Mouse (Mus musculus): ENCODE data around the gene Irf2. TPM values are rescaled to one million over a fixed set of nuclear protein-coding genes. Genes with fewer than 3 reads are reported as not detected.

Irf2 gene
- polyA plus RNA-seq (2021; fragmentation: Nextera tagmentation): 22.9 and 24.0 TPM in 2 replicates
- long read RNA-seq, experiment 1, partial matches to known transcripts: 7 of 10 reads
- long read RNA-seq, experiment 1, other reads (novel, unspliced or antisense): 2 of 10 reads
- long read RNA-seq, experiment 2, partial matches to known transcripts: 3 of 13 reads
- long read RNA-seq, experiment 2, other reads (novel, unspliced or antisense): 5 of 13 reads

DNA sequence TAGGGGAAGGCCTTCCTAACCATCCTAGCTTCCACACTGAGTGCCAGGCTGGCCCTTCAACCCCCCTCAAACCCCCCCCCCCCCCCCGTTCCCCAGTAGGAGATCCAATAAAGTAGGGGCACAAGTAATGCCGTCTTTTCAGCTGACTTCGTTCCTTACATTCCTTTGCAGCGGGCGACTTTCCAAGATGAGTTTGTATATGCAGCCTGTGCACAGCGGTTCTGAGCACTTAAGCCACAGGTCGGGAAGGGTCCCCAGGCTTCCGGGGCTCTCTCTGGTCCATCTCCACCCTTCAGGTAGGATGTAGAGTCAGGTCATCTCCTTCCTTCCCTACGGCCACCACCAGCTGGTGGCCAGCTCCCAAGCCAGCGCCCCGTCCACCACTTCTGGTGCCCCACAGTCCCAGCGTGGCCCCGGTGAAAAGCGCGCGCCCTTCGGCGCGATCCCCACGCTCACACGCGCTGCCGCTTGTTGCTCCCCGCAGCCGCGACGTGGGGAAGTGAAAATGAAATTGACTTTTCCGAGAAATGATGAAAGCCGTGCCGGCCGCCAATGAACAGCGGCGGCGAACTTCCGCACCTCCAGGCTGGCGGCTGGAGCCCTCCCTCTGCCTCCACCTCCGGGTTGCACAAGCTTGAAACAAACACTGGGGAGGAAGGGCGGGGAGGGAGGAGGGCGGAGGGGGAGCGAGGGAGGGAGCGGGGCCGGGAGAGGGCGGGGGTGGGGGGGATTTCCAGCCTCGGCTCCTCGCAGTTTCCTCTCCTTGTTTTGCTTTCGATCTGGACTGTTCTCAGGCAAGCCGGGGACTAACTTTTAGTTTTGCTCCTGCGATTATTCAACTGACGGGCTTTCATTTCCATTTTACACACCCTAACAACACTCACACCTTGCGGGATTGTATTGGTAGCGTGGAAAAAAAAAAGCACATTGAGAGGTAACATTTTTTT, at the start of gene Irf2:
TSS of gene Irf2 (plus strand) at position 730 of the 947 bp plus-strand sequence.

Other genes with a start within 250 kb of the Irf2 start
- 1.1 and 1.4 TPM in 2 replicates for gene Cenpu, start 187.7 kb upstream of the Irf2 start, polyA plus RNA-seq (2021; fragmentation: Nextera tagmentation)
- gene Primpol, start 122.5 kb upstream of the Irf2 start, polyA plus RNA-seq (2021; fragmentation: Nextera tagmentation): 1.5 and 1.7 TPM in 2 replicates
- gene Casp3, start 122.4 kb upstream of the Irf2 start, polyA plus RNA-seq (2021; fragmentation: Nextera tagmentation): 2.7 TPM in 2 replicates
- gene Enpp6, start 247.2 kb downstream of the Irf2 start, polyA plus RNA-seq (2021; fragmentation: Nextera tagmentation): 6.5 and 8.3 TPM in 2 replicates

Measured in layer of hippocampus, adult 6 months (tissue).